Mouse (Mus musculus) cerebellum, adult 2 months (tissue): ENCODE measurements at regions not wholly inside any gene's neighbourhood (a gene's known extent, or its start where the extent isn't known, plus 50 kb on each side); places are given as distances from the start of the nearest gene placed in this dataset.

Experiments
- CTCF ChIP-seq: fragments of 200-500 bp; IDR thresholded peaks from 2 replicates; pipeline ENCODE4 v1.5.1; 2011; ENCODE audit warnings: low read depth, mild to moderate bottlenecking, control low read depth, low read length, moderate library complexity, borderline replicate concordance; ENCODE audit not compliant: insufficient read depth
- POLR2A ChIP-seq: fragments of 200-500 bp; IDR thresholded peaks from 2 replicates; pipeline ENCODE4 v1.6.1; 2011; ENCODE audit warnings: low read length, control low read depth, borderline replicate concordance; ENCODE audit not compliant: insufficient read depth

DNA sequence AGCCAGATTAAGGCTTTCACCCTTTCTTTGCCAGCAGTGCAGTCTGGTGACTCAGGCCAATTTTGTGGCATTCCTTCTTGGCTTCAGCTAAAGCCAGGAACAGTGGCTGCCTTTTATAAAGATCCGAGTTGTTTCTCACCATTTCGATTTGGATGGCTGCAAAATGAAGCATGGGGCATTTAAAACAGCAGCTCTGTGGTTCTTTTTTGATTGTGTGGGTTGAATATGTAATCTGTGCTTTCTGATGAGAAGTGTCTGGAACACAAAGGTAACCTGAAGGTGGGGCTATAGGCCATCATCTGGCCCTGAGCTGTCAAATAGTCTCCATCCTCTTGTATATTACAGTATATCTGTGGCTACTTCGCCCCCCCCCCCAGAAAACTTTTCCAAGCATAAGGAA, 338.4 kb upstream of the Clnk start:
- TF ChIP-seq POLR2A = no peak
- TF ChIP-seq CTCF = peak; percentile 27; the same call in 1 of the 2 replicates
